Mouse (Mus musculus): Measurements from ENCODE around the gene Tmem141.

Gene Tmem141

DNA sequence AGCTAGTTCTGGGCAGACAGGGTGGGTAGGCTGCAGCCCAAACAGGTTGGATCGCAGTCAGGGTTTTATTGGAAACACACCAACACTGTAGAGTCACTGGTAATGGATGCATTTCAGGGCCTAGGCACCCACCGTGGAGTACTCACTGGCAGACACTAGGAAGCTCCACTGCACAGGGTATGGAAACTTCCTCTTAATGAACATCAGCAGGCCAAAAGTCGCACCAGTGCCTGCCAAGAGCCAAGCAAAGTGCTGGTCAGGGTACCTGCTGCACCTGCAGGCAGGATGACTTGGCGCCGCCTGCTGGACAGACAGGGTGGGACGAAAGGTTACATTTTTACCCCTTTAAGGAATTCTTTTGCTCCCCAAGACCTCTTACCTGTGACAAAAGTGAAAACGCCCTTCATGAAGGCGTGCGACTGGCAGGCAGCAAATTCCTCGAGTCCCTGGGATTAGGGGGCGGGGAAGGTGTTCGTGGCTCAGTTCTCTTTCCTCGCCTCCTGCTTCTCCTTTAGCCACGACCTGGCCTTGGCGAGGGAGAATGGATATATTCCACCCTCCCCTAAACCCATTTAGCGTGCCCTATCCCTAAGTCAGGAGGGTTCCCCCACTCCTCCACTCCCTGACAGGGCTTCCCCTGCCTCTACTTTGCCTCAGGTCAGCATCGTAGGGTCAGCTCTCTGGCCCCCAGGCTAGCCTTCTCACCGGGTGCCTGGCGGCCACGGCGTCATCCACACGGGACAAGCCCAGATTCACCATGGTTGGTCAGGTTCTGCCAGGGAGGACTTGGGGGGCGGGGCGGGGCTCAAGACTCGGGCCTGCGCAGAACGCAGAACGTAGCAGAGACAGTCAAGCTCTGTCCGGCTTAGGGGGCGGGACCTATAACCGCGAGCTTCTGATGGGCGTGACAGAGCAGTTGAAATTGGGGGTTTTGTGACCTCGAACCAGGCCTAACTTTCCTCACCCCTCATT is at the start of gene Tmem141:
Tmem141 (minus strand) TSS at position 777 of the 972 bp plus-strand sequence.
- DNase-seq (ENCODE audit: low spot score), result peak; percentile 37

DNA sequence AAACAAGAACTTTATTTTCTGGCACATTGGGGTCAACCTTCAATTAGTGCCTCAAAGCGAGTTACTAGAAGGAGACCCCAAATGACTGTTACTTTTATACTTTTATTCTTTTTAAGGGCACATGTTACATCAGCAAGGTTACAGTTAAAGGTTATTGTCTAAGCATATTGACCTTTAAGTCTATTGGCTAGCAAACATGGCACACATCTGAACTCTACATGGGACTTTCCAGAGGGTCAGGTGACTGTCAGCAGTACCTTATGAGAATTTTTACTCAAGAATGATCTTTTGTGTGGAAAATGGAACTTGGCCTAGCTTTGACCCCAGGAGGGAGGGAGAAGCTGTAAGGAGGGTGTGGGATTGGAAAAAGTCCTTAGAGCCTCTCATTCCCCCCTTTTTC is 44.7 kb upstream of the Tmem141 start:
- DNase-seq (ENCODE audit: low spot score), result no peak

DNA sequence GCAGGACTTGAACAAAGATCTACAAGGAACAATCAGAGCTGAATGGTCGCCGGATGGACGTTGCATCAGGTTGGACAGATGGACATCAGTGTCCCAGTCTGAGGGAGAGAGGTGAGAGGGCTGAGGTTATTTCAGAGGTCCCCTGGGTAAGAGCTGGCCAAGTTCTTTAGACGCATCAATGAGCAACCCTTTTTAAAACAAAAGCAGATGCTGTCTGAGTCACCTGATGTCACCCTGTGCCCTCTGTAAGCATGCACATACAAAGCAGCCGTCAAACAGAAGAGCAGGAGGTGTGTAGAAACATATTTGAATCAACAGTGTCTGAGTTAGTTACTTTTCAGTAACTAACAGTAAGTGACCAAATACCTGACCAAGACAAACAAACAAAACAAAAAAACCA is 42.3 kb upstream of the Tmem141 start:
- DNase-seq (ENCODE audit: low spot score), result no peak

DNA sequence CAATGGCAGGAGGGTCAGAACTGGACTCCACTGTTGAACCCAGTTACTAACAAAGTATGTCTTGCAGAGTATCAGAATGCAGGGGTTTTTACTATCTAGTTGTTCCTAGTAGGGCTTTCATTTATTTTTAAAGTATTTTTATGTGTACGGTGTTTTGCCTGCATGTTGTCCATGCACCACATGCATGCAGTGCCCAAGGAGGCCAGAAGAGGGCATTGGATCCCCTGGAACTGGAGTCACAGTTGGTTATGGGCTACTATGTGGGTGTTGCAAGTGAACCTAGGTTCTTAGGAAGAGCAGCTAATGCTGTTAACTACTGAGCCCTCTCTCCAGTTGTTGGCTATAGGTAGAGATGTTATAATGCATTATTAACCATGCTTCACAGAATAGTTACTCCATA is 41.7 kb upstream of the Tmem141 start:
- DNase-seq (ENCODE audit: low spot score), result peak; percentile 15

DNA sequence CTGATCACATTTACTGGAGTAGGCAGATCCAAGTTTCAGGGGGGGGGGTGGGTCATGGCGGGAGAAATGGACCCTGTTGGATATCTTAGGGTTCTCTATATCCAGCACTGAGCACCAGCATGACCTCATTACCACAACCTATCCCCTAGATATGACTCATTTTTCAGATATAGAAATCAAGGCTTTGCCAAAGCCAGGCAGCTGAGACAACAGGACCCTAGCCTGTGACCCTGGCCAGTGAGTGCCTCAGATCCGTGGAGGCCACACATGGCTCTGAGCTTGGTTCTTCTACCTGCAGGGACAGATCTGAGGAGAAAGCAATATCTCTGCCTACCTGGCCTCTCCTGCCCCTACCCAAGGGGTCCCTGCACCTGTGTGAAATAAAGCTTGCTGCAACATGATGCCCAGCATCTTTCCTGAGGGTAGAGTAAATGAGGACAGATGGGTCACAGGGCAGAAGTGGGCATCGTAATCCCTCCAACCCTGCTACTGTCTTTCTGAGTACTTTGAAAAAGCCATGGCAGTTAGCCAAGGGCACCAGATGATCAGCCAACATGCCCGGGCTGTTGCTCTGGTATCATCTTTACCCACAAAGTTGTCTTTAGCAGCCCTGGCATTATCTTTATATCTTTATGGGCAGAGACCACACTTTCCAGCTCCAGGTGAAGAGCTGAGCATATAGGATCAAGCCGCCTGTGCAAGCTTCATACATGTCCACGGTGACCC is 39.6 kb upstream of the Tmem141 start:
- DNase-seq (ENCODE audit: low spot score), result no peak

DNA sequence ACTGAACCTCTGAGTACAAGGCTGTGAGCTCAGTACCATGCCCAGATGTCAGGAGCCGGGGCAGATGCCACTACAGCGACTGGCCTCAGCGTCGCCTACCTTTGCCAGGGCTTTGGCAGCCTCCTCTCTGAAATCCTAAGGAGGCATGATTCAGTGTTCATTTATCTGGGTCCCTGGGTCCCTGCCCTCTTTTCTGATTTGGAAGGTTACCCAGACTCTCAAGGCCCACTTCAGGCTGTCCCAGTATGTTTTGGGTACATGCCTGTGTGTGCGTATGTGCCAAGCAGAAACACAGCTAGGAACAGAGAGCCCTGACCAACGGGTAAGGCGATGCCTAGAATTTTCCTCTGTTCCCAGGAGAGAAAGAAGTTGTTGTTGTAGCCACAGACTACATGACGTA is 38.5 kb upstream of the Tmem141 start:
- DNase-seq (ENCODE audit: low spot score), result no peak

DNA sequence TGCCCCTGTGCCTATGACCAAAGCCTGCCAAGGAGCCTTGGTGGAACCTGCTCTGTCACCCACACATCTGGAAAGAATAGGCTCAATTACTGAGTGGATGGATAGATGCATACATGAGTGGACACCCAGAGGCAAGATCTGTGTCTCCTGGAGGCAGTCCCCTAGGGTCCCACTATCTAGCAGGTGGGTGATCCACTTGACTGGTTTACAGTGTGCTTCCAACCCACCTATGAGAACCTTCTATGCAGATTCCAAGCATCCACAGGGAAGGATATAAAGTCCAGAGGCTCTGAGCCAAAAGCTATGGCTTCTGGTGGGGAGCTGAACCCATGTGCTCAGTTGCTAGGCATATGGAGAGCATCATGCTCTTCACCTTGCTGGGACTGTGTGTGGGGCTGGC is 35.8 kb upstream of the Tmem141 start, which contains the start of gene Lcn5:
Lcn5 (plus strand) TSS at position 301 of the 400 bp plus-strand sequence.
- no peak for DNase-seq (ENCODE audit: low spot score)

DNA sequence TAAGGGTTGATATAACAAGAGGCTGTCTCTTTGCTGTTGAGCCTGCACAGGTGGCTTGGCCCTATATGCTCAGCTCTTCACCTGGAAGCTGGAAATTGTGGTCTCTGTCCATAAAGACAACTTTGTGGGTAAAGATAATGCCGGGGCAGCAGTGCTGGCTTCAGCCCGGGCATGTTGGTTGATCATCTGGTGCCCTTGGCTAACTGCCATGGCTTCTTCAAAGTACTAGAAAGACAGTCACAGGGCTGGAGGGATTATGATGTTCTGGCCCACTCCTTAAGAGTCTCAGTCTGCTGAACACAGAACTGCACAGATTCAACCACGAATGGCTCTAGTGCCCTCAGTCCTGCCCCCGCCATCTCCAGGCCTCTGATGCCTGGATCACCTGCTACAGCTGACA is 35.4 kb upstream of the Tmem141 start:
- no peak for DNase-seq (ENCODE audit: low spot score)

DNA sequence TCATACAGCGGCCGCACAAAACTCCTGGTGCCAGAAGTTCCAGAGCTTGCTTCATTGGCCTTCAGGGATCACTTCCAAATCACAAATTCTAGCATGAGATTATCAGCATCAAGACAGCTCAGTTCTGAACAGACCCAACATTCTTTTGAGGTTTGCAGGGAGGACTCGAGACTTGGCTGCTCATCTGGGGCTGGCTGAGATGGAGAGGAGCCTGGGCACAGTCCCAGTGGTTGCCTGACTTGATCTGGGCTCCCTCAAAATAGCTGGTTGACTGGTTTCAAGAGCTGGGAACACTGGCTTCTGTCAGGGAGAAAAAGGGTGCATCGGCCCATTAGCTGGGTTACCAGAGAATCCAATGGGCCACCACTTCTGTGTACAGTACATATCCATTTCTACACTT is 34.9 kb upstream of the Tmem141 start:
- DNase-seq (ENCODE audit: low spot score), result no peak

DNA sequence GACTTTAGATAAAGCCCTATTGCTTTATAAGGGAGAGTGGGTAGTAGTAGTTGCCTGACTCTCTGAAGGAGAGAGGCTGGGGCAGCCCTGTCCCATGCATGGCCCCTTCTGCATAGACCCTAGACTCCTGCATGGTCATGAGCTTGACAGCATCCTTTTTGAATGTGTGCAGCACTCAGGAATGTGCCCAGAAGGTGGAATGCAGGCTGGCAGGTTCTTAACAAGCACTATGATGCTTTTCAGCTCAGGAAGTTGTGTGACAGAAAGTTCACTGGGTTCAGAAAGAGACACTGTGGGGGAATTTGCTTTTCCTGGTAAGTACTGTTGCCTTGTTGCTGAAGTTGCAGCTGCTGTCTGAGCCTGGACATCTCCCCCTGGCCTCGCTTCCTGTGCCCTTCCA is 32.7 kb upstream of the Tmem141 start:
- no peak for DNase-seq (ENCODE audit: low spot score)

DNA sequence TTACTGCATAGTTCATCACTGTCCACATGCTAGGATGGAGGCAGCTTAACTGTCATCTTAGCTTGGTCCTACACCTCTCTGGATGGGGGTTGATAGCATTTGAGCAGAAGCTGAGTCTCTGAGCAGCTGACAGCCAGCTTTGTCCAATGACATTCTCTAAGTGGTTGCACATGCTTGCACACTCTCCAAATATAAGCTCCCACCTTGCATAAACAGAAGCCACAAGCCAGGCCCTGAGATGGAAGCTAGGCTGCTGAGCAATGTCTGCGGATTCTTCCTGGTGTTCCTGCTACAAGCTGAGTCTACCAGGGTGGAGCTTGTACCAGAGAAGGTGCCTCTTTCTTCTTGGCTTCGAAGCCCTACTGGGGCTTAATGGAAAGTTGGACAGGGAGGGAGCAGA is 31.1 kb upstream of the Tmem141 start, which contains the start of gene Lcn8:
Lcn8 (plus strand) TSS at position 219 of the 400 bp plus-strand sequence.
- DNase-seq (ENCODE audit: low spot score), result no peak

DNA sequence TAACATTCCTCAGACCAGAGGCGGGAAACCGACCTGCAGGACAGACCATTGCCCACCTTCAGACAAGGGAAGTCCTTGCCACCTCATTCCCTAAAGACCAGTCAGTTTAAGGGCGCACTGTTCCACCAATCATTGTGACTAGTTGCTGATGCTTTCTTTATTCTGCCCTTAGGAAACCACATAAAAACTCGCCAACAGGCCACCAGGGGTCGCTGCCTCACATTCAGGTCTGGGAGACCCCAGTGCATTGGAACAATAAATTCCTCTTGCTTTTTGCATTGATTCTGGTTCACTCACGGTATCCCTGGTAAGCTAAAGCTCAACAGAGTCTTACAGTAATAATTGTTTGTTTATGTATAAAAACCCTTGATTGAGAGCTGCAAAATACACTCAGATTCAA is 18.1 kb upstream of the Tmem141 start:
- no peak for DNase-seq (ENCODE audit: low spot score)

DNA sequence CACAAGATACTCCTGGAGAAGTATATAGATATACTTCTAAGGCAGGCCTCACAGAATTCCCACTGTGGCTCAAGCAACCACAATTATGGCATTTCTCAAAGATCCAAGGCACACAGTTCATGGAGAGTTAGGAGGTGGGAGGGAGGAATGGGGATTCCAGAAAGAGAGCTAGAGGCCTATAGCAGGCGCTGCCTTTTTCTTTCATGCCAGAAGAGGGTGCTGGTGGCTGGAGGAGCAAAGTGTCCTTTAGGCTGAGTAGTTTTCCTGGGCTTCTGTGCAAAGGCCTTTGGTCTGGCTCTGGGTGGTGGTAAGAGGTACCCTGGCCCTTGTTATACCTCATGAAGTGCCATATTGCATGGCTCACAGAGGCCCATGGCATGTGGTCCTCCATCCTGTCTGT is 12.2 kb upstream of the Tmem141 start:
- DNase-seq (ENCODE audit: low spot score), result no peak

DNA sequence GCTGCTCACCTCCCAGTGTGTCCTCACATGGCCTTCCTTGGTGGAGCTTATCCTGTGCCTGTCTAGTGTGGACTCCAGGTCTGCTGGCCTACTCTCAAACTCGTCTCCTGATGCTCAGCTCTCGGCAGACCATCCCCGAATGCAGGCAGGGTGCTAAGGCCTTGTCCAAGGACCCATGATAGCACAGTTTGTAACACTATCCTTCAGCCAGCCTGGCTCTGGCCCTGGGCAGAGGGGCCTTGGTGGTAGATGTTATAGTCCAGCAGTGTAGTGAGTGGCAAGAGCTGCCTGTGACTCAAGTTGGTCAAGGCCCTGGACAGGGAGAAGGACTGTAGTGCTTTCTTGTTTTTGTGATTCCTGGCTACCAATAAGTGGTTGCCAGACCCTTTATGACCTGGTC is 11.8 kb upstream of the Tmem141 start:
- no peak for DNase-seq (ENCODE audit: low spot score)

DNA sequence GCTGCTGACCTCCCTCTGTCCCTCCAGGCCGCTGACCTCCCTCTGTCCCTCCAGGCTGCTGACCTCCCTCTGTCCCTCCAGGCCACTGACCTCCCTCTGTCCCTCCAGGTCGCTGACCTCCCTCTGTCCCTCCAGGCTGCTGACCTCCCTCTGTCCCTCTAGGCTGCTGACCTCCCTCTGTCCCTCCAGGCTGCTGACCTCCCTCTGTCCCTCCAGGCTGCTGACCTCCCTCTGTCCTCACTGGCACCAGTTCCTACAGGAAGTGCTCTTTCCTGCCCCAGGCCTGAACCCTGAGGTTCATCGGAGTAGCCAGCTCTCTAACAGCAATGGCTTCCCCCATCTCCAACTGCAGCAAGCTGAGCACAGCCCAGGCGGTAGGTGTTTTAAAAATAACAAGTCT is 6.9 kb upstream of the Tmem141 start:
- DNase-seq (ENCODE audit: low spot score), result no peak

DNA sequence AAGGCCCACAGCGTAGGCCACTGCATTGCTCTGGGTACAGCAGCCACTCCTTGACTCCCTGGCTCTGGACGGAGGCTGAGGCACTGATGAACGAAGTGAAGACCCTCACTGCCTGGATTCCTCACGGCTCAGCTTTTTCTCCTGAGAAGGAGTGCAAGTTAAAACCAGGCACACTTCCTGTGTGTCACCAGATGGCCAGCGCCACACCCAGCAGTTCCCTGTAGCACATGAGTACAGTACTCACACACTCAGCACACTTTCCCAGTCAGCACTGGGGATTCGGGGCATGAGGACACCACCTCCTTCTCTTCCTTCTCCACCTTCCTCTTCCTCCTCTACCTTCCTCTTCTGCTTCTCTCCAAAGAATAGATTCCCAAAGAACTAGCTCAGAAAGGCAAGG is 6.0 kb upstream of the Tmem141 start, which contains the start of gene Fcna:
Fcna (minus strand) TSS at position 220 of the 400 bp plus-strand sequence.
- no peak for DNase-seq (ENCODE audit: low spot score)

DNA sequence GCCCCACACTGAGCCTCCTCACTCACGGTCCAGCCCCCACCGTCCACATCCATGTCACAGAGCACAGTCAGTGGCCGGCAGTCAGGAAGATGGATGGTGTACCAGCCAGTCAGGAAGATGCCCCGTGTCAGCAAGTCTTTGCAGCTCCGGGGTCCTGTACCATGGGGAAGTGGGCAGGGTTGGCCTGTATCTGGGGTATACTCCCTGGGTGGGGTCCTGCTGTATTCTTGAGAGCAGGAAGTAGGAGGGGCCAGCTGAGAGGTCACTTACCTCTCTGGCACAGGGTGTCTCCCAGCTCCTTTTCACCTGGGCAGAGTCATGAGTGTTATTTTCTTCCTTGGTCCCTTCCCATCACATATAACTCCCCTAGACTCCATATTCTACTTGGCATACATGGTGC is 4.2 kb upstream of the Tmem141 start:
- no peak for DNase-seq (ENCODE audit: low spot score)

DNA sequence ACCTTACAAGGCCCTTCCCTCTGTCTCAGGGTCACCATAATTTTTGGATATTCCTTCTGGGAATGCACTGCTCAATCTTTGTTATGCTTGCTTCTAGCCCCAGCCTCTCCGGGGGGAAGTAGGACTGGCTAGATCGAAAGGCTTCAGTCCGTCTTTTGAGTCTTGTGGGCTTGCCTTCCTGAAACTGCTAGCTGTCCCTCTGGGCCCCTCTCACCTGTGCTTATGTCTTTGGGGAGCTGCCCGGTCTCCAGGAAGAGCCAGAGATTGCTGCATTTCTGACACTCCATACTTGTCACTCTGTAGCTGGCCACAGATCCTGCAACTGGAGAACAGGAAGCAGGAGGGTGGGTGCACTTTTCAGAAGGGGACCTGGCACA is 965 bp downstream of the Tmem141 start:
- no peak for DNase-seq (ENCODE audit: low spot score)

DNA sequence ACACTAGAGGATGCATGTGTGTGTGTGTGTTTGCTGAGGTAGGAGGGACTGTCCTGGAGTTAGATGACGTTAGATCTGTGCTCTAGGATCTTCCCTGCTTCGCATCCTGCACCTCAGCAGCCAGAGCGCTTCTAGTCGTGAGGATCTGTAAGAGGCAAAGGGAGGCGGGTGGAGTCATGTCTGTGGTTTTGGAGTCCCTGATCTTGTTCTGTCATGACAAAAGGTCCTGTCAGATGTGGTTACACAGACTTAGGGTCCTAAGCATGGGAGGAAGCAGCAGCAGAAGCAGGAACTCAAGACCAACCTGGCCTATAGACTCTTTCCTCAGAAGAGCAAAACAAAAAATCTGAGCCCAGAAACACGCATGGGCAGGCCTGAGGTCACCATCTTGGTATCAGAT is 1.4 kb downstream of the Tmem141 start:
- no peak for DNase-seq (ENCODE audit: low spot score)

DNA sequence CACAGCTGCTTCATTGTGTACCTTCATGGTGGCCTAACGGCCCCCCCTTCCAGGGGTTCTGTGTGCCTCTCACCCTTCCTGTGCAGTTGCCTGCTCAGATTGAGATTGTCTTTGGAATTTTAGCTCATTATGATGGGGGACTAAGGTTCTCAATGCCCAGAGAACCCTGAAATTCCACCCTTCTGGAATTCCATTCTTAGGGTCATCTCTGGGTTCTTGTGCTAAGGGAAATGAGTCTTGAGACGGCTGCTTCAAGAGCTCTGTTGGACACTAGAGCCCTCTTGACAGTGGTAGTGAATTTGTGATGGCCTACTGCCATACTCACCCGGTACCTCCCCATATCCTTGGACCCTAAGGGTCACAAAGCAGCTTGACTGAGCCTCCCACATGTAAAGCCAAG is 4.2 kb downstream of the Tmem141 start, which contains the start of gene Ccdc183:
Ccdc183 (minus strand) TSS at position 101 of the 400 bp plus-strand sequence.
- DNase-seq (ENCODE audit: low spot score), result no peak

DNA sequence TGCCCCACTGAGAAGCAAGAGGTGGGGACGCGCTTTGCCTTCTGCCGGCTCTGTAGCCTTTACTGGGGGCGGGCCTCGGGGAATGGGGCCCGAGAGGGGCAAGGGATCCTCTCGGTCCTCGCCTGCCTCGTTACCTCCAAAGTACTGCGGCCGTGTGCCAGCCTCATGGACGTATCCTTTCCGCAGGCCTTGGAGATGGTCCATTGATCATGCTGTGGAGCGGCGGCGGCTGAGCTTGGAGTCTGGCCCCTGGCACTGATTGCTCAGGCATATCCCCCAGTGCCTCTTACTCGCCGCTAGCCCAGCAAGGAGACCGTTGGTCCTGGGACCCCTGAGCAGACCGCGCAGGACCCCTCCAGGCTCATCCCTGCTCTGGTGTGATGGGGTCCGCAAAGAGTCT is 5.4 kb downstream of the Tmem141 start:
- no peak for DNase-seq (ENCODE audit: low spot score)

DNA sequence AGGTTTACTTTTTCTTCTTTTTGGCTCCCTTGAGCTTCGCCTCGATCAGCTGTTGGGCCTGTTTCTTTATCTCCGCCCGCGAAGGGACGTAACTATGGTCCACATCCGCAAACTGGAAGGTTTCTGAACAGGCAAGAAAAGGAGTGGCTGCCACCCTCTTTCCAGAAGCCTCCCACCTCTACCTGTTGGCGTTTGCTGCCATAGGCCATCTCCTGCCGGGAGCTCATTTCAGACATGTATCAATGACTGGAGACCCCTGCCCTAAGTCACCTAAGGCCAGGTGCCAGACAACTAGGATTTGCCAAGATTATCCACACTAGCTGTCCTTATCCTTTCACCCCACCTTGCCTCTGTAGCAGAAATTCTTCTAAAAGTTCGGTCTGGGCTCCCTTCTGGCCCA is 13.1 kb downstream of the Tmem141 start:
- no peak for DNase-seq (ENCODE audit: low spot score)

Data from layer of hippocampus, adult 9-10 months (tissue).